Mouse (Mus musculus) c-Kit-negative CD71-positive TER-119-positive erythroid progenitor cells, embryonic 14.5 days (primary cell): Measurements from ENCODE around the gene Clgn.
A peak's percentile ranks its signal among the peaks of the same experiment; 100 is the strongest.
"Not testable (repeated sequence)": the region's sequence is repeated elsewhere in the genome, so short reads cannot be mapped to it uniquely, and the experiment has no call there.

Experiments used
- DNase-seq: peaks from one replicate; pipeline ENCODE4 v3.0.0-alpha.2; 2013; ENCODE audit warnings: low read depth, low spot score

Gene Clgn

GRCm38 (mm10) chr8:83423032-83423825, 33.6 kb downstream of the Clgn start:
- no peak for DNase-seq

- DNase-seq = no peak
Observed at GRCm38 (mm10) chr8:83425202-83425601, 35.5 kb downstream of the Clgn start.

- no peak for DNase-seq
Observed at GRCm38 (mm10) chr8:83426104-83426759, 36.6 kb downstream of the Clgn start.

GRCm38 (mm10) chr8:83426949-83427348, 37.3 kb downstream of the Clgn start:
- DNase-seq = no peak

GRCm38 (mm10) chr8:83428621-83429020, 39.0 kb downstream of the Clgn start:
- DNase-seq = not testable (repeated sequence)

- DNase-seq = no peak
Observed at GRCm38 (mm10) chr8:83429071-83429524, 39.4 kb downstream of the Clgn start.

GRCm38 (mm10) chr8:83437077-83437476, 47.4 kb downstream of the Clgn start:
- DNase-seq = no peak

- DNase-seq = no peak
Observed at GRCm38 (mm10) chr8:83441656-83442242, 52.1 kb downstream of the Clgn start.

GRCm38 (mm10) chr8:83442243-83443051, 52.8 kb downstream of the Clgn start:
- DNase-seq = peak; percentile 95

GRCm38 (mm10) chr8:83443052-83443400, 53.4 kb downstream of the Clgn start:
- no peak for DNase-seq

- no peak for DNase-seq
Observed at GRCm38 (mm10) chr8:83449960-83450359, 60.3 kb downstream of the Clgn start.

GRCm38 (mm10) chr8:83451056-83451455, 61.4 kb downstream of the Clgn start:
- DNase-seq = peak; percentile 27

- DNase-seq = no peak
Observed at GRCm38 (mm10) chr8:83457121-83457520, 67.5 kb downstream of the Clgn start.

GRCm38 (mm10) chr8:83458222-83458621, 68.6 kb downstream of the Clgn start, which contains the start of gene Scoc:
Gene Scoc, minus strand, starts transcription at chr8:83458391.
- no peak for DNase-seq

- DNase-seq = no peak
Observed at GRCm38 (mm10) chr8:83459606-83460005, 69.9 kb downstream of the Clgn start.
